Mouse (Mus musculus): ENCODE results near the gene Vmn1r38. TPM values are rescaled to one million over a fixed set of nuclear protein-coding genes. Genes with fewer than 3 reads are reported as not detected.
"Not testable (repeated sequence)": the region's sequence is repeated elsewhere in the genome, so short reads cannot be mapped to it uniquely, and the experiment has no call there.

The Vmn1r38 gene
- not detected in 2 replicates for polyA plus RNA-seq (2015; fragmentation: Nextera tagmentation; extraction: Ambion mirVana)

GRCm38 (mm10) chr6:66782527-66782926 is at the start of gene Vmn1r38:
TSS of gene Vmn1r38 (minus strand) at chr6:66782627.
- H3K36me3 ChIP-seq (ENCODE audit: control insufficient read depth, insufficient read depth, low read length); H3K9ac ChIP-seq (ENCODE audit: low read depth, low read length); H3K4me2 ChIP-seq (ENCODE audit: low read depth, low read length); H3K27ac ChIP-seq (ENCODE audit: low read length); H3K4me3 ChIP-seq (ENCODE audit: low read length); ATAC-seq; H3K27me3 ChIP-seq (replicated peaks; ENCODE audit: control insufficient read depth, insufficient read depth, low read length); H3K4me1 ChIP-seq (ENCODE audit: control insufficient read depth, insufficient read depth, low read length); H3K9me3 ChIP-seq (ENCODE audit: control insufficient read depth, low read length): not testable (repeated sequence)

GRCm38 (mm10) chr6:66810509-66810908 is 28.1 kb upstream of the Vmn1r38 start, which contains the start of gene Vmn1r39:
TSS of gene Vmn1r39 (minus strand) at chr6:66810609.
- H3K4me1 ChIP-seq (ENCODE audit: control insufficient read depth, insufficient read depth, low read length) = no peaks in the 10 kb centered on the region
- H3K4me2 ChIP-seq (ENCODE audit: low read depth, low read length) = no peak within 1 kb of the TSS
- no peaks in the 10 kb centered on the region for H3K36me3 ChIP-seq (ENCODE audit: control insufficient read depth, insufficient read depth, low read length)
- ATAC-seq = no peak
- no peak within 1 kb of the TSS for H3K4me3 ChIP-seq (ENCODE audit: low read length)
- no peak within 1 kb of the TSS for H3K27ac ChIP-seq (ENCODE audit: low read length)
- no peaks in the 10 kb centered on the region for H3K9me3 ChIP-seq (ENCODE audit: control insufficient read depth, low read length)
- 95% methylated on average over 2 of the region's 2 CpGs for WGBS
- H3K27me3 ChIP-seq (replicated peaks; ENCODE audit: control insufficient read depth, insufficient read depth, low read length) = no peaks in the 10 kb centered on the region
- H3K9ac ChIP-seq (ENCODE audit: low read depth, low read length) = no peak within 1 kb of the TSS

- no peaks in the 10 kb centered on the region for H3K4me1 ChIP-seq (ENCODE audit: control insufficient read depth, insufficient read depth, low read length)
- H3K27ac ChIP-seq (ENCODE audit: low read length) = no peak overlapping the region
- no peak for ATAC-seq
- no peak overlapping the region for H3K4me2 ChIP-seq (ENCODE audit: low read depth, low read length)
- H3K27me3 ChIP-seq (replicated peaks; ENCODE audit: control insufficient read depth, insufficient read depth, low read length) = no peaks in the 10 kb centered on the region
- H3K4me3 ChIP-seq (ENCODE audit: low read length) = no peak overlapping the region
- H3K36me3 ChIP-seq (ENCODE audit: control insufficient read depth, insufficient read depth, low read length) = no peaks in the 10 kb centered on the region
- no peak overlapping the region for H3K9ac ChIP-seq (ENCODE audit: low read depth, low read length)
- H3K9me3 ChIP-seq (ENCODE audit: control insufficient read depth, low read length) = no peaks in the 10 kb centered on the region
- 77% methylated on average over 1 of the region's 1 CpGs for WGBS
These were observed 23.9 kb upstream of the Vmn1r38 start for GRCm38 (mm10) chr6:66806311-66806710.

GRCm38 (mm10) chr6:66805713-66806112 is 23.3 kb upstream of the Vmn1r38 start:
- no peak overlapping the region for H3K4me3 ChIP-seq (ENCODE audit: low read length)

GRCm38 (mm10) chr6:66729082-66729481 is 53.3 kb downstream of the Vmn1r38 start, which contains the start of gene Vmn1r37:
TSS of gene Vmn1r37 (plus strand) at chr6:66729382.
- not testable (repeated sequence) for H3K4me2 ChIP-seq (ENCODE audit: low read depth, low read length); H3K36me3 ChIP-seq (ENCODE audit: control insufficient read depth, insufficient read depth, low read length); H3K4me3 ChIP-seq (ENCODE audit: low read length); ATAC-seq; H3K9me3 ChIP-seq (ENCODE audit: control insufficient read depth, low read length); H3K4me1 ChIP-seq (ENCODE audit: control insufficient read depth, insufficient read depth, low read length); H3K9ac ChIP-seq (ENCODE audit: low read depth, low read length); H3K27ac ChIP-seq (ENCODE audit: low read length); H3K27me3 ChIP-seq (replicated peaks; ENCODE audit: control insufficient read depth, insufficient read depth, low read length)

More at GRCm38 (mm10) chr6:66805713-66806112, 23.3 kb upstream of the Vmn1r38 start:
- no peak for ATAC-seq
- WGBS = 86% methylated on average over 3 of the region's 3 CpGs
- H3K27ac ChIP-seq (ENCODE audit: low read length) = no peak overlapping the region
- H3K9ac ChIP-seq (ENCODE audit: low read depth, low read length) = no peak overlapping the region
- no peak overlapping the region for H3K4me2 ChIP-seq (ENCODE audit: low read depth, low read length)
- H3K4me1 ChIP-seq (ENCODE audit: control insufficient read depth, insufficient read depth, low read length) = no peaks in the 10 kb centered on the region
- no peaks in the 10 kb centered on the region for H3K27me3 ChIP-seq (replicated peaks; ENCODE audit: control insufficient read depth, insufficient read depth, low read length)
- no peaks in the 10 kb centered on the region for H3K9me3 ChIP-seq (ENCODE audit: control insufficient read depth, low read length)
- H3K36me3 ChIP-seq (ENCODE audit: control insufficient read depth, insufficient read depth, low read length) = no peaks in the 10 kb centered on the region

Other genes with a start within 250 kb of the Vmn1r38 start
- gene Mad2l1, start 247.2 kb downstream of the Vmn1r38 start, polyA plus RNA-seq (2015; fragmentation: Nextera tagmentation; extraction: Ambion mirVana) = 69.2 and 84.4 TPM in 2 replicates
- 0.09 TPM in 1 of 2 replicates, not detected in the other for gene Vmn1r32, start 222.5 kb downstream of the Vmn1r38 start, polyA plus RNA-seq (2015; fragmentation: Nextera tagmentation; extraction: Ambion mirVana)
- gene Vmn1r33, start 164.3 kb downstream of the Vmn1r38 start, polyA plus RNA-seq (2015; fragmentation: Nextera tagmentation; extraction: Ambion mirVana) = not detected in 2 replicates
- gene Vmn1r34, start 138.7 kb downstream of the Vmn1r38 start, polyA plus RNA-seq (2015; fragmentation: Nextera tagmentation; extraction: Ambion mirVana) = not detected in 2 replicates
- not detected in 2 replicates for gene Vmn1r35, start 96.7 kb downstream of the Vmn1r38 start, polyA plus RNA-seq (2015; fragmentation: Nextera tagmentation; extraction: Ambion mirVana)
- not detected in 2 replicates for gene Vmn1r36, start 63.5 kb downstream of the Vmn1r38 start, polyA plus RNA-seq (2015; fragmentation: Nextera tagmentation; extraction: Ambion mirVana)
- not detected in 2 replicates for gene Vmn1r37, start 53.2 kb downstream of the Vmn1r38 start, polyA plus RNA-seq (2015; fragmentation: Nextera tagmentation; extraction: Ambion mirVana)
- not detected in 2 replicates for gene Vmn1r39, start 28.0 kb upstream of the Vmn1r38 start, polyA plus RNA-seq (2015; fragmentation: Nextera tagmentation; extraction: Ambion mirVana)
- gene Gng12, start 113.8 kb upstream of the Vmn1r38 start, polyA plus RNA-seq (2015; fragmentation: Nextera tagmentation; extraction: Ambion mirVana) = 165 and 186 TPM in 2 replicates